Mouse (Mus musculus) testis, adult 2 months (tissue): Measurements from ENCODE around the gene Gnmt. TPM values are rescaled to one million over a fixed set of nuclear protein-coding genes. Genes with fewer than 3 reads are reported as not detected.

Experiments used
- H3K27ac ChIP-seq: fragments of 200-500 bp; 2 replicates; pipeline ENCODE4 v1.5.1; 2012; ENCODE audit warnings: low read depth, low read length; ENCODE audit not compliant: control insufficient read depth, insufficient read depth
- H3K27me3 ChIP-seq: fragments of 200-500 bp; 2 replicates; pipeline ENCODE4 v1.6.1; 2012; ENCODE audit warnings: mild to moderate bottlenecking, low read length, moderate library complexity; ENCODE audit not compliant: control insufficient read depth, insufficient read depth
- H3K36me3 ChIP-seq: fragments of 200-500 bp; 2 replicates; pipeline ENCODE4 v1.6.1; 2012; ENCODE audit warnings: mild to moderate bottlenecking, low read length; ENCODE audit not compliant: control insufficient read depth, insufficient read depth
- H3K4me1 ChIP-seq: fragments of 200-500 bp; 2 replicates; pipeline ENCODE4 v1.6.1; 2012; ENCODE audit warnings: low read length; ENCODE audit not compliant: control insufficient read depth, insufficient read depth
- H3K4me3 ChIP-seq: fragments of 200-500 bp; 2 replicates; pipeline ENCODE4 v1.5.1; 2012; ENCODE audit warnings: low read depth, mild to moderate bottlenecking, low read length, moderate library complexity, mixed read lengths; ENCODE audit not compliant: control insufficient read depth
- CTCF ChIP-seq: fragments of 200-500 bp; IDR thresholded peaks from 2 replicates; pipeline ENCODE4 v1.5.1; 2012; ENCODE audit warnings: low read depth, mild to moderate bottlenecking, inconsistent platforms, low read length, moderate library complexity; ENCODE audit not compliant: control insufficient read depth, insufficient read depth, insufficient replicate concordance
- POLR2A ChIP-seq: fragments of 200-500 bp; IDR thresholded peaks from 2 replicates; pipeline ENCODE4 v1.6.1; 2012; ENCODE audit warnings: low read depth, mild to moderate bottlenecking, inconsistent platforms, low read length, moderate library complexity; ENCODE audit not compliant: control insufficient read depth
- polyA plus RNA-seq: library from polyadenylated mRNA; depleted of rRNA; stranded (reverse); fragments of >200 nt; gene quantifications from 2 replicates; pipeline ENCODE4 v1.2.3, GENCODE M21; 2012

Gnmt gene
- polyA plus RNA-seq, 1 experiment: 2.3 TPM

- H3K4me3 ChIP-seq: no peak overlapping the region
- no peaks in the 10 kb centered on the region for H3K27me3 ChIP-seq
- H3K36me3 ChIP-seq: no peaks in the 10 kb centered on the region
- H3K4me1 ChIP-seq: peaks cover 11% of the 10 kb centered on the region
- no peak for TF ChIP-seq CTCF
- TF ChIP-seq POLR2A: no peak
- H3K27ac ChIP-seq: no peak overlapping the region
Observed at GRCm38 (mm10) chr17:46702100-46702499, 26.9 kb downstream of the Gnmt start.

- Histone ChIP-seq H3K27me3 (no peaks in the 10 kb centered on the region), H3K4me1 (peaks cover 11% of the 10 kb centered on the region), H3K27ac (no peak overlapping the region), H3K4me3 (no peak overlapping the region), H3K36me3 (no peaks in the 10 kb centered on the region)
- TF ChIP-seq POLR2A (no peak), CTCF (no peak)
Observed at GRCm38 (mm10) chr17:46701489-46701888, 27.5 kb downstream of the Gnmt start.

- no peaks in the 10 kb centered on the region for H3K27me3 ChIP-seq
- peaks cover 7% of the 10 kb centered on the region for H3K4me1 ChIP-seq
- H3K4me3 ChIP-seq: no peak overlapping the region
- no peaks in the 10 kb centered on the region for H3K36me3 ChIP-seq
- no peak for TF ChIP-seq CTCF
- no peak for TF ChIP-seq POLR2A
- H3K27ac ChIP-seq: no peak overlapping the region
Observed at GRCm38 (mm10) chr17:46699912-46700311, 29.1 kb downstream of the Gnmt start.

GRCm38 (mm10) chr17:46699245-46699644 is 29.7 kb downstream of the Gnmt start:
- Histone ChIP-seq H3K36me3 (no peaks in the 10 kb centered on the region), H3K27me3 (no peaks in the 10 kb centered on the region), H3K4me1 (peaks cover 3% of the 10 kb centered on the region), H3K4me3 (no peak overlapping the region), H3K27ac (no peak overlapping the region)
- TF ChIP-seq POLR2A (no peak), CTCF (no peak)

- no peak overlapping the region for H3K4me3 ChIP-seq
- TF ChIP-seq CTCF: no peak
- no peak for TF ChIP-seq POLR2A
- no peaks in the 10 kb centered on the region for H3K27me3 ChIP-seq
- no peak overlapping the region for H3K27ac ChIP-seq
- no peaks in the 10 kb centered on the region for H3K36me3 ChIP-seq
- H3K4me1 ChIP-seq: no peaks in the 10 kb centered on the region
Observed at GRCm38 (mm10) chr17:46698515-46698914, 30.5 kb downstream of the Gnmt start.

- no peak overlapping the region for H3K27ac ChIP-seq
- H3K36me3 ChIP-seq: no peaks in the 10 kb centered on the region
- TF ChIP-seq CTCF (no peak), POLR2A (no peak)
- no peaks in the 10 kb centered on the region for H3K27me3 ChIP-seq
- H3K4me1 ChIP-seq: no peaks in the 10 kb centered on the region
- no peak overlapping the region for H3K4me3 ChIP-seq
Observed at GRCm38 (mm10) chr17:46694517-46695063, 34.4 kb downstream of the Gnmt start.

GRCm38 (mm10) chr17:46691390-46691789 is 37.6 kb downstream of the Gnmt start:
- H3K36me3 ChIP-seq: no peaks in the 10 kb centered on the region
- no peaks in the 10 kb centered on the region for H3K27me3 ChIP-seq
- no peak overlapping the region for H3K27ac ChIP-seq
- H3K4me1 ChIP-seq: no peaks in the 10 kb centered on the region
- TF ChIP-seq CTCF: no peak
- TF ChIP-seq POLR2A: no peak
- H3K4me3 ChIP-seq: no peak overlapping the region

GRCm38 (mm10) chr17:46690665-46691064 is 38.3 kb downstream of the Gnmt start:
- H3K27me3 ChIP-seq: no peaks in the 10 kb centered on the region
- no peaks in the 10 kb centered on the region for H3K36me3 ChIP-seq
- no peak overlapping the region for H3K4me3 ChIP-seq
- H3K4me1 ChIP-seq: no peaks in the 10 kb centered on the region
- TF ChIP-seq CTCF (no peak), POLR2A (no peak)
- no peak overlapping the region for H3K27ac ChIP-seq
